Mouse (Mus musculus) MEL-GATA-1-ER (cell line): ENCODE data around the gene Adamts12.

ENCODE experiments used
- DNase-seq: peaks from one replicate; pipeline ENCODE4 v3.0.0-alpha.2; 2012; ENCODE audit warnings: low read depth; ENCODE audit errors: extremely low read depth

The Adamts12 gene

GRCm38 (mm10) chr15:11283171-11283570 is 218.6 kb downstream of the Adamts12 start:
- no peak for DNase-seq

- DNase-seq, result no peak
Observed at GRCm38 (mm10) chr15:11287780-11288179, 223.2 kb downstream of the Adamts12 start.

GRCm38 (mm10) chr15:11292246-11292645 is 227.7 kb downstream of the Adamts12 start:
- DNase-seq, result no peak

- DNase-seq, result no peak
Observed at GRCm38 (mm10) chr15:11295016-11295415, 230.4 kb downstream of the Adamts12 start.

- DNase-seq, result no peak
Observed at GRCm38 (mm10) chr15:11297960-11298359, 233.4 kb downstream of the Adamts12 start.

- no peak for DNase-seq
Observed at GRCm38 (mm10) chr15:11317077-11317476, 252.5 kb downstream of the Adamts12 start.

GRCm38 (mm10) chr15:11320481-11320880 is 255.9 kb downstream of the Adamts12 start:
- no peak for DNase-seq

GRCm38 (mm10) chr15:11339467-11340180 is 275.0 kb downstream of the Adamts12 start:
- no peak for DNase-seq

- no peak for DNase-seq
Observed at GRCm38 (mm10) chr15:11355865-11356264, 291.3 kb downstream of the Adamts12 start.

GRCm38 (mm10) chr15:11357501-11357900 is 292.9 kb downstream of the Adamts12 start:
- DNase-seq, result no peak

GRCm38 (mm10) chr15:11360888-11361287 is 296.3 kb downstream of the Adamts12 start:
- no peak for DNase-seq

GRCm38 (mm10) chr15:11361824-11362223 is 297.2 kb downstream of the Adamts12 start:
- no peak for DNase-seq

GRCm38 (mm10) chr15:11364112-11364511 is 299.5 kb downstream of the Adamts12 start:
- DNase-seq, result no peak

- DNase-seq, result no peak
Observed at GRCm38 (mm10) chr15:11364795-11365194, 300.2 kb downstream of the Adamts12 start.

- no peak for DNase-seq
Observed at GRCm38 (mm10) chr15:11369572-11369971, 305.0 kb downstream of the Adamts12 start.

GRCm38 (mm10) chr15:11370477-11371085 is 306.0 kb downstream of the Adamts12 start:
- DNase-seq, result no peak

GRCm38 (mm10) chr15:11379431-11380086 is 315.0 kb downstream of the Adamts12 start:
- no peak for DNase-seq

- peak; percentile 28 for DNase-seq
Observed at GRCm38 (mm10) chr15:11380087-11380530, 315.5 kb downstream of the Adamts12 start.

- DNase-seq, result no peak
Observed at GRCm38 (mm10) chr15:11380616-11381015, 316.0 kb downstream of the Adamts12 start.

- DNase-seq, result no peak
Observed at GRCm38 (mm10) chr15:11382585-11382984, 318.0 kb downstream of the Adamts12 start.

GRCm38 (mm10) chr15:11383796-11384195 is 319.2 kb downstream of the Adamts12 start:
- no peak for DNase-seq

- DNase-seq, result no peak
Observed at GRCm38 (mm10) chr15:11392903-11393302, 328.3 kb downstream of the Adamts12 start.
